Mouse (Mus musculus): ENCODE data around the gene Abca13.

The Abca13 gene

GRCm38 (mm10) chr11:9531715-9532114, 340.0 kb downstream of the Abca13 start:
- DNase-seq (ENCODE audit: low spot score in 2 of 2): peak; percentile 4 to 21

- no peak for DNase-seq (ENCODE audit: low spot score in 2 of 2)
Measured at GRCm38 (mm10) chr11:9533189-9533588, 341.4 kb downstream of the Abca13 start.

GRCm38 (mm10) chr11:9533658-9534202, 342.0 kb downstream of the Abca13 start:
- DNase-seq (ENCODE audit: low spot score in 2 of 2): no peak

GRCm38 (mm10) chr11:9536811-9537210, 345.1 kb downstream of the Abca13 start:
- DNase-seq (ENCODE audit: low spot score in 2 of 2): no peak

GRCm38 (mm10) chr11:9538328-9538727, 346.6 kb downstream of the Abca13 start:
- no peak for DNase-seq (ENCODE audit: low spot score in 2 of 2)

GRCm38 (mm10) chr11:9560026-9560425, 368.3 kb downstream of the Abca13 start:
- no peak for DNase-seq (ENCODE audit: low spot score in 2 of 2)

GRCm38 (mm10) chr11:9568302-9568701, 376.6 kb downstream of the Abca13 start:
- no peak for DNase-seq (ENCODE audit: low spot score in 2 of 2)

- no peak for DNase-seq (ENCODE audit: low spot score in 2 of 2)
Measured at GRCm38 (mm10) chr11:9570319-9570718, 378.6 kb downstream of the Abca13 start.

- no peak for DNase-seq (ENCODE audit: low spot score in 2 of 2)
Measured at GRCm38 (mm10) chr11:9574894-9575293, 383.2 kb downstream of the Abca13 start.

- DNase-seq (ENCODE audit: low spot score in 2 of 2): no peak
Measured at GRCm38 (mm10) chr11:9591757-9592316, 400.1 kb downstream of the Abca13 start.

GRCm38 (mm10) chr11:9597299-9597698, 405.6 kb downstream of the Abca13 start:
- DNase-seq (ENCODE audit: low spot score in 2 of 2): no peak

GRCm38 (mm10) chr11:9601096-9601495, 409.4 kb downstream of the Abca13 start:
- DNase-seq (ENCODE audit: low spot score in 2 of 2): no peak

GRCm38 (mm10) chr11:9602137-9602536, 410.4 kb downstream of the Abca13 start:
- no peak for DNase-seq (ENCODE audit: low spot score in 2 of 2)

GRCm38 (mm10) chr11:9608249-9608648, 416.5 kb downstream of the Abca13 start:
- no peak for DNase-seq (ENCODE audit: low spot score in 2 of 2)

GRCm38 (mm10) chr11:9609075-9609474, 417.3 kb downstream of the Abca13 start:
- no peak for DNase-seq (ENCODE audit: low spot score in 2 of 2)

- no peak for DNase-seq (ENCODE audit: low spot score in 2 of 2)
Measured at GRCm38 (mm10) chr11:9616133-9616532, 424.4 kb downstream of the Abca13 start.

- no peak for DNase-seq (ENCODE audit: low spot score in 2 of 2)
Measured at GRCm38 (mm10) chr11:9616665-9617064, 424.9 kb downstream of the Abca13 start.

- DNase-seq (ENCODE audit: low spot score in 2 of 2): no peak
Measured at GRCm38 (mm10) chr11:9619986-9620385, 428.2 kb downstream of the Abca13 start.

GRCm38 (mm10) chr11:9622888-9623287, 431.1 kb downstream of the Abca13 start:
- no peak for DNase-seq (ENCODE audit: low spot score in 2 of 2)

- DNase-seq (ENCODE audit: low spot score in 2 of 2): no peak
Measured at GRCm38 (mm10) chr11:9624753-9625152, 433.0 kb downstream of the Abca13 start.

- no peak for DNase-seq (ENCODE audit: low spot score in 2 of 2)
Measured at GRCm38 (mm10) chr11:9625812-9626211, 434.1 kb downstream of the Abca13 start.

- no peak for DNase-seq (ENCODE audit: low spot score in 2 of 2)
Measured at GRCm38 (mm10) chr11:9647272-9647671, 455.5 kb downstream of the Abca13 start.

GRCm38 (mm10) chr11:9647991-9648390, 456.2 kb downstream of the Abca13 start:
- DNase-seq (ENCODE audit: low spot score in 2 of 2): no peak

- no peak for DNase-seq (ENCODE audit: low spot score in 2 of 2)
Measured at GRCm38 (mm10) chr11:9666648-9667255, 475.0 kb downstream of the Abca13 start.

Data from heart, adult 9 months (tissue).